Mouse (Mus musculus) liver, embryonic 11.5 days (tissue): ENCODE data around the gene Fer1l5. TPM values are rescaled to one million over a fixed set of nuclear protein-coding genes. Genes with fewer than 3 reads are reported as not detected.

Source experiments
- ATAC-seq: fragments of 200-750 bp; cut with Nextera tagmentation; replicated peaks from 2 replicates; pipeline ENCODE4 v1.8.0; 2017; ENCODE audit warnings: moderate number of reproducible peaks, mild to moderate bottlenecking, moderate TSS enrichment, moderate library complexity; ENCODE audit not compliant: low FRiP score
- DNase-seq: peaks from one replicate; pipeline ENCODE4 v3.0.0-alpha.2; 2017; ENCODE audit warnings: low spot score
- H3K27ac ChIP-seq: fragments of 300-500 bp; sonication (generic); 2 replicates; pipeline ENCODE4 v1.5.1; 2014; ENCODE audit warnings: mild to moderate bottlenecking, low read depth, low read length, control low read depth
- H3K27me3 ChIP-seq: fragments of 300-500 bp; sonication (generic); replicated peaks from 2 replicates; pipeline ENCODE4 v1.6.1; 2014; ENCODE audit warnings: low read length, mixed read lengths; ENCODE audit not compliant: control insufficient read depth, insufficient read depth
- H3K36me3 ChIP-seq: fragments of 300-500 bp; sonication (generic); 2 replicates; pipeline ENCODE4 v1.6.1; 2014; ENCODE audit warnings: mild to moderate bottlenecking, low read length, moderate library complexity, mixed read lengths; ENCODE audit not compliant: control insufficient read depth, insufficient read depth
- H3K4me1 ChIP-seq: fragments of 300-500 bp; sonication (generic); replicated peaks from 2 replicates; pipeline ENCODE4 v1.6.1; 2014; ENCODE audit warnings: low read length, mixed read lengths; ENCODE audit not compliant: control insufficient read depth, insufficient read depth
- H3K4me2 ChIP-seq: fragments of 300-500 bp; sonication (generic); 2 replicates; pipeline ENCODE4 v1.6.1; 2014; ENCODE audit warnings: mild to moderate bottlenecking, control low read depth, moderate library complexity
- H3K4me3 ChIP-seq: fragments of 300-500 bp; sonication (generic); 2 replicates; pipeline ENCODE4 v1.5.1; 2014; ENCODE audit warnings: low read depth, low read length, control low read depth
- H3K9ac ChIP-seq: fragments of 300-500 bp; sonication (generic); 2 replicates; pipeline ENCODE4 v1.6.1; 2014; ENCODE audit warnings: low read depth, low read length, control low read depth
- H3K9me3 ChIP-seq: fragments of 300-500 bp; sonication (generic); 2 replicates; pipeline ENCODE4 v1.6.1; 2016; ENCODE audit warnings: low read length, inconsistent platforms, mixed read lengths; ENCODE audit not compliant: control insufficient read depth
- WGBS: fragments of 180-500 bp; shearing (Covaris S2); extraction: QIAGEN DNeasy Blood & Tissue Kit; methylation state at CpG from one replicate; pipeline ENCODE4 v1.1.7; 2014; 5-methylcytosine and 5-hydroxymethylcytosine counted together
- microRNA-seq: library from miRNA; unstranded; fragments of <30 nt; microRNA quantifications from one replicate; pipeline ENCODE4, GENCODE M21; 2017; ENCODE audit warnings: borderline number of aligned reads
- polyA plus RNA-seq: library from polyadenylated mRNA; unstranded; fragments of >200 nt; fragmentation: Nextera tagmentation; extraction: Ambion mirVana; gene quantifications from 2 replicates; pipeline ENCODE4 v1.2.1, GENCODE M21; 2014

Gene Fer1l5
- polyA plus RNA-seq, 1 experiment from 2014 or later: 0.51 TPM

DNA sequence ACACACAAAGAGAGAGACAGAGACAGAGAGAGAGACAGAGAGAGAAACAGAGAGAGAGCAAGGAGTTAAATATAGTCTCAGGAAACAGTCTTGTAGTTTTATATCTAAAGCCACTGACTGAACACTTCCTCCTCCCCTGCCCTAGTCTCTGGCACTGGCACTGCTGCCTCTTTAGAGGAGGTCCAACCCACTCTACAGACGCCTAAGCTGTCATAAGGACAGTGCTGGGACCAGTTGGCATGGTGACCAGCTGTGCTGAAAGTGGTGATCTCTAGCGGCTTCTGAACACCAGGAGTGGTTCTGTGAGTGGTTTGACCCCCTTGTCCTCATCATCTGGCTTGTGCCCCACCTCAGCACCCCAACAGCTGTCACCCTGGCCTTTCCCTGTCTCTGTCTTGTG lies 89.7 kb downstream of the Fer1l5 start:
- Histone ChIP-seq H3K36me3 (no peaks in the 10 kb centered on the region), H3K4me1 (peaks cover 5% of the 10 kb centered on the region; the same call in 1 of the 2 replicates), H3K27ac (no peak overlapping the region), H3K27me3 (no peaks in the 10 kb centered on the region), H3K9ac (no peak overlapping the region), H3K4me3 (no peak overlapping the region), H3K9me3 (no peaks in the 10 kb centered on the region), H3K4me2 (no peak overlapping the region)
- ATAC-seq (no peak), DNase-seq (no peak)
- 47% methylated on average over 2 of the region's 2 CpGs for WGBS

DNA sequence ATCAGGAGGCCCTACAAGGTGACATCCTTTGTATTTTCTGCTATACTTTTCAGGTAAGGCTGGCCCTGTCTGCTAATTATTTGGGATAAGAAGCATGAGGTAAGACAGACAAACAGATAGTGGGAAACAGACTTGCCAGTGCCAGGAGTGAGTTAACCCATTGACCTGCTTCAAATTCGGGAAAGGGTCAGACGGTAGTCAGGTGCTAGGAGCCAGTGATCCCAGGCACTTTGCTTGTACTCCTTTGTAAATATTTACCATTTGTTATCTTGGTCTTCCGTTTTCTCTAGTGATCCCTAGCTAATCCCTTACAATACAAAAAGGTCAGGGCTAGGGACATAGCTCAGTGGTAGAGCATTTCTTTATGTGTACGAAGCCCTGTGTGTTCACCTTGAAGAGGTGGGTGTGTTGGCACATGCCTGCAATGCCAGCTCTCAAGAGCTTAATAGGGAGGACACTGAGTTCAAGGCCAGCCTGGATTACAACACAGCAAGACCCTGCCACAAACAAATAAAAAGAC lies 93.6 kb downstream of the Fer1l5 start:
- Histone ChIP-seq H3K9me3 (no peaks in the 10 kb centered on the region), H3K4me2 (no peak overlapping the region), H3K36me3 (no peaks in the 10 kb centered on the region), H3K4me1 (no peaks in the 10 kb centered on the region), H3K27ac (no peak overlapping the region), H3K9ac (no peak overlapping the region), H3K27me3 (no peaks in the 10 kb centered on the region), H3K4me3 (no peak overlapping the region)
- DNase-seq (no peak), ATAC-seq (no peak)
- 67% methylated on average over 4 of the region's 4 CpGs for WGBS

DNA sequence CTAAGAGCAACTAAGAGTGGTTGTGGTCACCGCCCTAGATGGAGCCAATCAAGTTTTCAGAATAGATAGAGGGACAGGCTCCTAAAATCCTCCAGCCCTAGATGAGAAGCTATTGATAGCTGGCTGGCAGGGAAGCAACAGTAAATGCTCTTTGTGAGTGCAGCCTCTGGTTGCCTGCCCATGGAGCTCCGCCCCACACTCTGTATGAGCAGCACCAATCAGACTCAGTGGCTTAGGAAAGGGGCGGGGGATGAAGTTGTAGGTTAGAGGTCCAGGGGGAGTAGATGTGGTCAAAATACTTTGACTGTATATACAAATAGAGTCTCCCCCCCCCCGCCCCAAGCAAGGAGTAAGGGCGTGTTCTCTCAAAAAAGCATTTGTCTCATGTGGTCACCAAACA lies 95.4 kb downstream of the Fer1l5 start:
- Histone ChIP-seq H3K9me3 (no peaks in the 10 kb centered on the region), H3K27me3 (0 out of 2 replicates have a peak, but pooled peaks cover 5% of the 10 kb centered on the region), H3K36me3 (no peaks in the 10 kb centered on the region), H3K9ac (no peak overlapping the region), H3K4me3 (no peak overlapping the region), H3K4me2 (no peak overlapping the region), H3K27ac (no peak overlapping the region), H3K4me1 (peaks cover 6% of the 10 kb centered on the region)
- DNase-seq (no peak), ATAC-seq (no peak)
- WGBS: 45% methylated on average over 5 of the region's 5 CpGs

DNA sequence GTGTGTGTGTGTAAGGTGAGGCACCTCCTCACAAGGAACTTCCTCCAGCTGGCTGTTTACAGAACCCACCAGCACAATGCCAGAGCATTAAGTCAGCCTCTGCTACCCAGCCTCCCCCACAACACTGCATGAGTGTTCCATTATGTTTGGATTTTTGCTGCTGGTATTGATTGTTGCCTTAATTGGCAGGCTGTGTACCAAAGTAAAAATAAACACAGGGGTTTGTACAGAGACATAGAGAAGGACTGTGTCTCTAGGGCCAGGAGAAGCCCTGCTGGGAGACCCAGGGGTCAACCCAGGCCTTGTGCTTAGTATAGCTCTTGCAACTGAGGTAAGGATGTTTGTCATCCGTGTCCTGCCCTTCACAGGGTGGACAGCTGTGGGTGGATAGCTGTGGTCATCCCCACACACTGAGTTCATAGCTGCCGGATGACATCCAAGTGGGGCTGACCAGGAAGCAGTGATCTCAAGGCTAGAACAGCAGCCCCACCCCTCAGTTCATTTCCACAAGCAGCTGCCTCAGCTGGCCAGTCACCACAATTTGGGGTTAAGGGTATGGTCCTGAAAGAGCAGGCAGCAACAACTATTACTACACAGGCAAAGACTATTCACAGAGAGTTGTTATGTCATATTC lies 97.8 kb downstream of the Fer1l5 start:
- DNase-seq: no peak
- no peak overlapping the region for H3K9ac ChIP-seq

DNA sequence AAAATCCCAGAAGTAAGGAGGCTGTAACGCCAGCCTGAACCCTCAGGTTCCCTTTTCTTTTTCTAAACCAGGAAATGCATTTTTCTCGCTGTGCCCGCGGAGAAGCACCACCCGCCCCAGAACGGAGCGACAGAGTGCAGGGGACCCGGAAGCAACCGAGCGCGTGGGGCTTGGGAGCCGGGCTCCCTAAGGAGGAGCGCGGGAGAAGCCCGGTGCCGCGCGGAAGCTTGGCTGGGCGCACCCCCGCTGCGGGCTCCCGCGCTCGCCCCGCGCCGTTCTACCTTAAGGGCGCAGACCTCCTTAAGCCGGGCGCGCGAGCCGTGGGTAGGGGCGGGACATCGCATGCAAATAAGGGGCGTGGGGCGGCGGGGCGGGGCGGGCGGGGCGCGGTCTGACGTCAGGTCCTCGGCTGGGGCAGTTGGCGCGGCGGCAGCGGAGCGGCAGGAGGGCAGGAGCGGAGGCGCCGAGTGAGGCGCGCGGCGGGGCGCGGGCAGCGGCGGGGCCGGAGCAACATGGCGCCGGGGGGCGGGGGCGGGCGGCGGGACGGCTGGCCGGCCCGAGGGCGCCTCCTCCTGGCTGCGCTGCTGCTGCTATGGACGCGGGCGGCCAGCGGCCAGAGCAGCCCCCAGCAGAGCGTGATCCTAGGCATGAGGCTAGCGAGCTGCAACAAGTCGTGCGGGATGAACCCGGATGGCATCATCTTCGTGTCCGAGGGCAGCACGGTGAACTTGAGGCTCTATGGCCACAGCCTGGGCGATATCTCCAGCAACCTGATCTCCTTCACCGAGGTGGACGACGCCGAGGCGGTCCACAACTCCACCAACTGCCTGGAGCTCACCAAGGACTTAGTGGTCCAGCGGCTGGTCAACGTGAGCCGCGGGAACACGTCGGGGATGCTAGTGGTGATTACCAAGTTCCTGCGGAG lies 99.4 kb downstream of the Fer1l5 start, which contains the start of gene Cnnm4:
Gene Cnnm4, plus strand, starts transcription at position 440 of the 925 bp plus-strand sequence.
- no peaks in the 10 kb centered on the region for H3K9me3 ChIP-seq
- peak within 1 kb of the TSS; percentile 79 for H3K27ac ChIP-seq
- H3K36me3 ChIP-seq: no peaks in the 10 kb centered on the region
- peaks cover 36% of the 10 kb centered on the region for H3K4me1 ChIP-seq
- ATAC-seq (peak; percentile 90), DNase-seq (peak; percentile 95)
- H3K4me3 ChIP-seq: peak within 1 kb of the TSS; percentile 69
- peak within 1 kb of the TSS; percentile 74 for H3K9ac ChIP-seq
- 0 out of 2 replicates have a peak, but pooled peaks cover 5% of the 10 kb centered on the region for H3K27me3 ChIP-seq
- WGBS: 1% methylated on average over 77 of the region's 98 CpGs
- peak within 1 kb of the TSS; percentile 97 for H3K4me2 ChIP-seq

More for the DNA sequence above, 97.8 kb downstream of the Fer1l5 start:
- no peak for ATAC-seq
- Histone ChIP-seq H3K4me1 (peaks cover 27% of the 10 kb centered on the region), H3K27ac (no peak overlapping the region), H3K4me3 (no peak overlapping the region), H3K36me3 (no peaks in the 10 kb centered on the region), H3K9me3 (no peaks in the 10 kb centered on the region), H3K27me3 (0 out of 2 replicates have a peak, but pooled peaks cover 5% of the 10 kb centered on the region), H3K4me2 (no peak overlapping the region)
- WGBS: 60% methylated on average over 2 of the region's 2 CpGs

Small RNA genes within 50 kb of the gene (microRNA-seq; reads per million reads assigned to microRNA genes)
- not detected for gene Mir6898

Other genes starting within 250 kb of the Fer1l5 start
- 54.4 and 55.8 TPM in 2 replicates for gene Uggt1, start 127.6 kb upstream of the Fer1l5 start, polyA plus RNA-seq
- gene Neurl3, start 97.6 kb upstream of the Fer1l5 start, polyA plus RNA-seq: 4.5 and 4.6 TPM in 2 replicates
- gene Arid5a, start 64.6 kb upstream of the Fer1l5 start, polyA plus RNA-seq: 2.4 and 3.9 TPM in 2 replicates
- 27.9 and 29.2 TPM in 2 replicates for gene Kansl3, start 3.1 kb upstream of the Fer1l5 start, polyA plus RNA-seq
- 18.1 and 18.7 TPM in 2 replicates for gene Lman2l, start 73.0 kb downstream of the Fer1l5 start, polyA plus RNA-seq
- 5.9 and 6.4 TPM in 2 replicates for gene Cnnm4, start 99.3 kb downstream of the Fer1l5 start, polyA plus RNA-seq
- gene Cnnm3, start 139.6 kb downstream of the Fer1l5 start, polyA plus RNA-seq: 3.3 and 3.8 TPM in 2 replicates
- 11.0 and 13.4 TPM in 2 replicates for gene Ankrd23, start 164.6 kb downstream of the Fer1l5 start, polyA plus RNA-seq
- gene Gm42417, start 167.1 kb downstream of the Fer1l5 start, polyA plus RNA-seq: not detected in 2 replicates
- 18.2 and 22.1 TPM in 2 replicates for gene Ankrd39, start 175.2 kb downstream of the Fer1l5 start, polyA plus RNA-seq
- 0.77 and 0.78 TPM in 2 replicates for gene Sema4c, start 186.1 kb downstream of the Fer1l5 start, polyA plus RNA-seq